Comparison of ENCODE assay signal across 13 mouse cellular contexts in genomic region chr4:130560576-130561310, GRCm38 (mm10). TPM values are rescaled to one million over a fixed set of nuclear protein-coding genes. Genes with fewer than 3 reads are reported as not detected.
DNase-seq lines count a peak whose midpoint lies in the region; ATAC-seq and TF ChIP-seq lines count a peak whose summit lies in the region.
"Had no signal": no experiment of that assay in that cellular context is flagged by ENCODE, and none has a peak within 500 bp of the region (broad histone marks: within the 10 kb centered on the region; RNA-seq: fewer than 3 reads in every experiment).

No protein-coding gene starts in this region.

- H3K27ac ChIP-seq in forebrain, embryonic 13.5 days, result peak overlapping the region; percentile 20; the same call in 1 of the 2 replicates
- no peak overlapping the region for H3K27ac ChIP-seq in forebrain, postnatal 0 days (ENCODE audit: low read depth, low read length)
- peak overlapping the region; percentile 14; the same call in 1 of the 2 replicates for H3K27ac ChIP-seq in embryonic facial prominence, embryonic 12.5 days
- H3K27ac ChIP-seq in neural tube, embryonic 14.5 days (ENCODE audit: low read depth, low read length), result peak overlapping the region; percentile 66
- H3K27ac ChIP-seq: heart, embryonic 10.5 days had no signal

- no peak overlapping the region for H3K4me3 ChIP-seq in forebrain, embryonic 13.5 days
- H3K4me3 ChIP-seq in forebrain, postnatal 0 days (ENCODE audit: low read depth, low read length), result no peak overlapping the region
- no peak overlapping the region for H3K4me3 ChIP-seq in embryonic facial prominence, embryonic 12.5 days
- no peak overlapping the region for H3K4me3 ChIP-seq in neural tube, embryonic 14.5 days (ENCODE audit: low read depth, low read length)
- H3K4me3 ChIP-seq: heart, embryonic 10.5 days; myocyte had no signal

- peak overlapping the region; percentile 12; the same call in 1 of the 2 replicates for H3K4me2 ChIP-seq in forebrain, embryonic 13.5 days
- H3K4me2 ChIP-seq in forebrain, postnatal 0 days (ENCODE audit: low read depth), result no peak overlapping the region
- H3K4me2 ChIP-seq in embryonic facial prominence, embryonic 12.5 days (replicated peaks), result no peak overlapping the region
- no peak overlapping the region for H3K4me2 ChIP-seq in neural tube, embryonic 14.5 days (ENCODE audit: low read depth, low read length)

- no peaks in the 10 kb centered on the region for H3K27me3 ChIP-seq in forebrain, embryonic 13.5 days
- H3K27me3 ChIP-seq in forebrain, postnatal 0 days (ENCODE audit: insufficient read depth, low read length), result no peaks in the 10 kb centered on the region
- peaks cover 4% of the 10 kb centered on the region; the same call in 1 of the 2 replicates for H3K27me3 ChIP-seq in embryonic facial prominence, embryonic 12.5 days
- H3K27me3 ChIP-seq in neural tube, embryonic 14.5 days (ENCODE audit: control insufficient read depth, insufficient read depth, low read length), result no peaks in the 10 kb centered on the region

- no peak for ATAC-seq in forebrain, embryonic 13.5 days
- no peak for ATAC-seq in forebrain, postnatal 0 days
- ATAC-seq in embryonic facial prominence, embryonic 12.5 days (ENCODE audit: insufficient number of reproducible peaks, insufficient read depth, low FRiP score, low TSS enrichment), result no peak
- ATAC-seq in neural tube, embryonic 14.5 days (ENCODE audit: low read depth), result peak; percentile 33; the same call in 1 of the 2 replicates
- ATAC-seq in inflammation-experienced regulatory T-cells, adult 6 months, result no peak
- ATAC-seq in frontal cortex, adult (ENCODE audit: low TSS enrichment), result no peak

- peaks cover 12% of the 10 kb centered on the region; the same call in 1 of the 2 replicates for H3K36me3 ChIP-seq in forebrain, embryonic 13.5 days (ENCODE audit: poor library complexity, severe bottlenecking)
- 0 out of 2 replicates have a peak, but pooled peaks cover 9% of the 10 kb centered on the region for H3K36me3 ChIP-seq in forebrain, postnatal 0 days (ENCODE audit: insufficient read depth)
- H3K36me3 ChIP-seq in embryonic facial prominence, embryonic 12.5 days, result 0 out of 2 replicates have a peak, but pooled peaks cover 3% of the 10 kb centered on the region
- H3K36me3 ChIP-seq in neural tube, embryonic 14.5 days (ENCODE audit: control insufficient read depth, insufficient read depth, low read length), result no peaks in the 10 kb centered on the region
- H3K36me3 ChIP-seq: heart, embryonic 10.5 days had no signal

- no peak for DNase-seq in forebrain, postnatal 0 days
- peak; percentile 88 for DNase-seq in large intestine, adult 2 months (ENCODE audit: low read depth, low spot score)
- DNase-seq in left cerebral cortex, adult 18-20 months (ENCODE audit: low spot score in 2 of 2), result no peak
- DNase-seq: cerebellum, adult 11 months; kidney, adult 11 months; liver had no signal

- peak overlapping the region; percentile 18; the same call in 1 of the 2 replicates for H3K9ac ChIP-seq in forebrain, embryonic 13.5 days
- H3K9ac ChIP-seq in forebrain, postnatal 0 days, result no peak overlapping the region
- no peak overlapping the region for H3K9ac ChIP-seq in embryonic facial prominence, embryonic 12.5 days
- H3K9ac ChIP-seq in neural tube, embryonic 14.5 days (replicated peaks; ENCODE audit: low read depth, low read length), result no peak overlapping the region

- H3K9me3 ChIP-seq in forebrain, embryonic 13.5 days (replicated peaks), result no peaks in the 10 kb centered on the region
- H3K9me3 ChIP-seq in forebrain, postnatal 0 days (ENCODE audit: low read length), result no peaks in the 10 kb centered on the region
- no peaks in the 10 kb centered on the region for H3K9me3 ChIP-seq in embryonic facial prominence, embryonic 12.5 days
- no peaks in the 10 kb centered on the region for H3K9me3 ChIP-seq in neural tube, embryonic 14.5 days (ENCODE audit: control insufficient read depth, low read length)
- H3K9me3 ChIP-seq: heart, embryonic 10.5 days had no signal

- peaks cover 85% of the 10 kb centered on the region for H3K4me1 ChIP-seq in forebrain, embryonic 13.5 days
- H3K4me1 ChIP-seq in forebrain, postnatal 0 days (ENCODE audit: insufficient read depth), result peaks cover 8% of the 10 kb centered on the region; the same call in 1 of the 2 replicates
- H3K4me1 ChIP-seq in embryonic facial prominence, embryonic 12.5 days, result peaks cover 28% of the 10 kb centered on the region
- peaks cover 63% of the 10 kb centered on the region for H3K4me1 ChIP-seq in neural tube, embryonic 14.5 days (ENCODE audit: control insufficient read depth, insufficient read depth, low read length)

- TF ChIP-seq CTCF in forebrain, postnatal 0 days (IDR thresholded peaks at IDR 0.05; ENCODE audit: low read depth), result no peak

- WGBS in forebrain, embryonic 13.5 days, result 44% methylated on average over 11 of the region's 11 CpGs
- WGBS in forebrain, postnatal 0 days, result 41% methylated on average over 11 of the region's 11 CpGs
- 44% methylated on average over 11 of the region's 11 CpGs for WGBS in embryonic facial prominence, embryonic 12.5 days
- 28% methylated on average over 11 of the region's 11 CpGs for WGBS in large intestine, adult 2 months
- WGBS in neural tube, embryonic 14.5 days, result 19% methylated on average over 11 of the region's 11 CpGs

RNA-seq across cellular contexts. Expression of gene Nkain1, which starts 13.2 kb away (rescaled TPM):
- polyA plus RNA-seq in forebrain, embryonic 13.5 days (2015; fragmentation: Nextera tagmentation; extraction: Ambion mirVana), result 4.9 and 5.4 TPM in 2 replicates
- 231 and 267 TPM in 2 replicates for total RNA-seq in forebrain, postnatal 0 days (2014; rRNA removed)
- polyA plus RNA-seq in forebrain, postnatal 0 days (2015; fragmentation: Nextera tagmentation; extraction: Ambion mirVana), result 9.1 and 10.9 TPM in 2 replicates
- polyA plus RNA-seq in embryonic facial prominence, embryonic 12.5 days (2016; fragmentation: Nextera tagmentation; extraction: Ambion mirVana), result 4.4 and 5.8 TPM in 2 replicates
- 6.8 and 13.6 TPM in 2 replicates for polyA plus RNA-seq in large intestine, adult 2 months (2012; rRNA removed)
- 17.4 and 19.9 TPM in 2 replicates for polyA plus RNA-seq in neural tube, embryonic 14.5 days (2014; fragmentation: Nextera tagmentation; extraction: Ambion mirVana)
- 10 to 100 TPM; 30.5 to 34.5 TPM for total RNA-seq in left cerebral cortex, adult 18-20 months (2021)
- not detected for polyA plus RNA-seq in inflammation-experienced regulatory T-cells, adult 6 months (2017; shearing (Covaris generic))
